Comparison of ENCODE assay signal across 46 mouse cellular contexts in genomic region chrX:48890259-48890658, GRCm38 (mm10). TPM values are rescaled to one million over a fixed set of nuclear protein-coding genes. Genes with fewer than 3 reads are reported as not detected.
"Had no signal": no experiment of that assay in that cellular context is flagged by ENCODE, and none has a peak within 500 bp of the region (broad histone marks: within the 10 kb centered on the region; RNA-seq: fewer than 3 reads in every experiment).

No protein-coding gene starts in this region.

- H3K4me1 ChIP-seq: limb, embryonic 10.5 days; limb, embryonic 12.5 days; limb, embryonic 13.5 days; limb, embryonic 15.5 days; liver, embryonic 12.5 days; liver, embryonic 13.5 days; liver, embryonic 15.5 days; lung, embryonic 15.5 days; megakaryocyte, embryonic 14.5 days; midbrain, embryonic 10.5 days; midbrain, embryonic 12.5 days; midbrain, embryonic 13.5 days; midbrain, embryonic 15.5 days; neural tube, embryonic 12.5 days had no signal

- H3K4me3 ChIP-seq: left cerebral cortex, adult 2 months; limb, embryonic 10.5 days; limb, embryonic 12.5 days; limb, embryonic 13.5 days; limb, embryonic 15.5 days; liver, embryonic 12.5 days; liver, embryonic 13.5 days; liver, embryonic 15.5 days; lung, embryonic 15.5 days; megakaryocyte, embryonic 14.5 days; midbrain, embryonic 10.5 days; midbrain, embryonic 12.5 days; midbrain, embryonic 13.5 days; midbrain, embryonic 15.5 days; myocyte; neural tube, embryonic 12.5 days had no signal

- H3K36me3 ChIP-seq: limb, embryonic 10.5 days; limb, embryonic 12.5 days; limb, embryonic 13.5 days; limb, embryonic 15.5 days; liver, embryonic 12.5 days; liver, embryonic 13.5 days; liver, embryonic 15.5 days; lung, embryonic 15.5 days; midbrain, embryonic 10.5 days; midbrain, embryonic 12.5 days; midbrain, embryonic 13.5 days; midbrain, embryonic 15.5 days; neural tube, embryonic 12.5 days had no signal

- H3K9ac ChIP-seq: limb, embryonic 12.5 days; limb, embryonic 13.5 days; limb, embryonic 15.5 days; liver, embryonic 12.5 days; liver, embryonic 13.5 days; liver, embryonic 14.5 days; liver, embryonic 15.5 days; liver, postnatal 0 days; lung, embryonic 14.5 days; lung, embryonic 15.5 days; midbrain, embryonic 12.5 days; midbrain, embryonic 13.5 days; midbrain, embryonic 15.5 days; neural tube, embryonic 12.5 days had no signal

- H3K9me3 ChIP-seq: limb, embryonic 10.5 days; limb, embryonic 12.5 days; limb, embryonic 13.5 days; limb, embryonic 15.5 days; liver, embryonic 12.5 days; liver, embryonic 13.5 days; liver, embryonic 15.5 days; lung, embryonic 15.5 days; midbrain, embryonic 10.5 days; midbrain, embryonic 12.5 days; midbrain, embryonic 13.5 days; midbrain, embryonic 15.5 days; neural tube, embryonic 12.5 days had no signal

- H3K27me3 ChIP-seq: limb, embryonic 12.5 days; limb, embryonic 13.5 days; limb, embryonic 15.5 days; liver, embryonic 12.5 days; liver, embryonic 13.5 days; liver, embryonic 15.5 days; lung, embryonic 15.5 days; midbrain, embryonic 12.5 days; midbrain, embryonic 13.5 days; midbrain, embryonic 15.5 days; neural tube, embryonic 12.5 days had no signal

- ATAC-seq: liver, embryonic 12.5 days; liver, postnatal 0 days; lung, postnatal 0 days; midbrain, embryonic 13.5 days; midbrain, embryonic 15.5 days; midbrain, embryonic 16.5 days had no signal

- DNase-seq: left cerebral cortex, postnatal 4 days; liver; liver, embryonic 13.5 days; liver, postnatal 0 days; lung, adult 18-20 months; lung, adult 2 months; lung, embryonic 14.5 days; lung, postnatal 10 days; lung, postnatal 14 days; lung, postnatal 36 days; lung, postnatal 4 days; midbrain, embryonic 14.5 days had no signal

- H3K4me2 ChIP-seq: limb, embryonic 12.5 days; limb, embryonic 13.5 days; limb, embryonic 15.5 days; liver, embryonic 11.5 days; liver, embryonic 12.5 days; liver, embryonic 13.5 days; liver, embryonic 15.5 days; lung, embryonic 14.5 days; lung, embryonic 15.5 days; midbrain, embryonic 12.5 days; midbrain, embryonic 13.5 days; midbrain, embryonic 15.5 days; neural tube, embryonic 12.5 days had no signal

- H3K27ac ChIP-seq: left cerebral cortex, adult 2 months; limb, embryonic 10.5 days; limb, embryonic 12.5 days; limb, embryonic 13.5 days; limb, embryonic 15.5 days; liver, embryonic 12.5 days; liver, embryonic 13.5 days; liver, embryonic 14.5 days; liver, embryonic 15.5 days; lung, embryonic 15.5 days; macrophage; midbrain, embryonic 10.5 days; midbrain, embryonic 12.5 days; midbrain, embryonic 13.5 days; midbrain, embryonic 15.5 days; neural tube, embryonic 12.5 days had no signal

RNA-seq across cellular contexts. Expression of gene Gm595, which starts 12.7 kb away (rescaled TPM):
- total RNA-seq: left cerebral cortex, adult 2 months; left cerebral cortex, adult 8-10 months; left cerebral cortex, postnatal 10 days; left cerebral cortex, postnatal 25 days; left cerebral cortex, postnatal 36 days; left cerebral cortex, postnatal 4 days; liver, adult 2 months; megakaryocyte progenitor cell, adult 5-6 weeks; megakaryocyte, adult 5-6 weeks; midbrain, postnatal 0 days; monocyte, adult 5-6 weeks had no signal
- polyA plus RNA-seq: limb, embryonic 10.5 days; limb, embryonic 11.5 days; limb, embryonic 12.5 days; limb, embryonic 13.5 days; limb, embryonic 14.5 days; limb, embryonic 15.5 days; liver, adult 2 months; liver, embryonic 16.5 days; lung, adult 2 months; lung, embryonic 14.5 days; lung, embryonic 15.5 days; lung, embryonic 16.5 days; lung, postnatal 0 days; macrophage; midbrain, embryonic 10.5 days; midbrain, embryonic 12.5 days; midbrain, embryonic 13.5 days; midbrain, embryonic 14.5 days; midbrain, embryonic 15.5 days; midbrain, embryonic 16.5 days; midbrain, postnatal 0 days; myocyte; neural tube, embryonic 11.5 days; neural tube, embryonic 12.5 days had no signal
